Mouse (Mus musculus): ENCODE data around the gene Tnf.

Tnf gene

GRCm38 (mm10) chr17:35233114-35233980 lies 31.5 kb upstream of the Tnf start, which contains the start of gene Atp6v1g2:
TSS of gene Atp6v1g2 (plus strand) at chr17:35233660.
- DNase-seq = peak; percentile 45

- DNase-seq = no peak
These were observed 30.9 kb upstream of the Tnf start for GRCm38 (mm10) chr17:35232659-35233058.

- DNase-seq = peak; percentile 75
These were observed 30.2 kb upstream of the Tnf start for GRCm38 (mm10) chr17:35232043-35232442.

- DNase-seq = no peak
These were observed 29.2 kb upstream of the Tnf start for GRCm38 (mm10) chr17:35231022-35231421.

GRCm38 (mm10) chr17:35226561-35227046 lies 24.8 kb upstream of the Tnf start:
- DNase-seq = no peak

- DNase-seq = no peak
These were observed 23.6 kb upstream of the Tnf start for GRCm38 (mm10) chr17:35225456-35225855.

- DNase-seq = no peak
These were observed 22.8 kb upstream of the Tnf start for GRCm38 (mm10) chr17:35224641-35225040.

GRCm38 (mm10) chr17:35222299-35222698 lies 20.5 kb upstream of the Tnf start:
- DNase-seq = no peak

- peak; percentile 21 for DNase-seq
These were observed 18.5 kb upstream of the Tnf start, which contains the start of gene Gm16181 for GRCm38 (mm10) chr17:35220156-35220952. TSS of gene Gm16181 (plus strand) at chr17:35220834.

- no peak for DNase-seq
These were observed 17.8 kb upstream of the Tnf start for GRCm38 (mm10) chr17:35219601-35220041.

GRCm38 (mm10) chr17:35218516-35219193 lies 16.8 kb upstream of the Tnf start:
- DNase-seq = no peak

- no peak for DNase-seq
These were observed 11.3 kb upstream of the Tnf start for GRCm38 (mm10) chr17:35213071-35213470.

- no peak for DNase-seq
These were observed 8.8 kb upstream of the Tnf start for GRCm38 (mm10) chr17:35210593-35210992.

GRCm38 (mm10) chr17:35209785-35210535 lies 8.2 kb upstream of the Tnf start:
- DNase-seq = no peak

- no peak for DNase-seq
These were observed 3.6 kb upstream of the Tnf start for GRCm38 (mm10) chr17:35205380-35205769.

- DNase-seq = no peak
These were observed 2.9 kb upstream of the Tnf start, which contains the start of gene Lta for GRCm38 (mm10) chr17:35204494-35205379. TSS of gene Lta (minus strand) at chr17:35205351.

GRCm38 (mm10) chr17:35202442-35202841 lies 635 bp upstream of the Tnf start:
- DNase-seq = no peak

GRCm38 (mm10) chr17:35201128-35201527 lies 679 bp downstream of the Tnf start:
- no peak for DNase-seq

- DNase-seq = no peak
These were observed 1.4 kb downstream of the Tnf start for GRCm38 (mm10) chr17:35200398-35200797.

- no peak for DNase-seq
These were observed 2.9 kb downstream of the Tnf start for GRCm38 (mm10) chr17:35198946-35199345.

GRCm38 (mm10) chr17:35198029-35198428 lies 3.8 kb downstream of the Tnf start:
- DNase-seq = no peak

All from cerebellum, adult 9-11 months (tissue).